Mouse (Mus musculus): ENCODE measurements at regions not wholly inside any gene's neighbourhood (a gene's known extent, or its start where the extent isn't known, plus 50 kb on each side); places are given as distances from the start of the nearest gene placed in this dataset.
"Not testable (repeated sequence)": the region's sequence is repeated elsewhere in the genome, so short reads cannot be mapped to it uniquely, and the experiment has no call there.

- no peak overlapping the region for H3K4me3 ChIP-seq (ENCODE audit: control insufficient read depth, low read depth, low read length)
- no peak for TF ChIP-seq POLR2A (IDR thresholded peaks at IDR 0.05; ENCODE audit: control insufficient read depth, low read depth, low read length)
- TF ChIP-seq CTCF (IDR thresholded peaks at IDR 0.05; ENCODE audit: control insufficient read depth, insufficient read depth, insufficient replicate concordance, low read depth, low read length), result no peak
- H3K4me1 ChIP-seq (ENCODE audit: control insufficient read depth, insufficient read depth, low read length), result no peaks in the 10 kb centered on the region
- no peak overlapping the region for H3K27ac ChIP-seq (ENCODE audit: control insufficient read depth, insufficient read depth, low read depth, low read length)
- no peaks in the 10 kb centered on the region for H3K27me3 ChIP-seq (ENCODE audit: control insufficient read depth, insufficient read depth, low read length)
- no peaks in the 10 kb centered on the region for H3K36me3 ChIP-seq (ENCODE audit: control insufficient read depth, insufficient read depth, low read length)
These were observed 253.4 kb upstream of the Kcnj3 start for GRCm38 (mm10) chr2:55182416-55182815.

GRCm38 (mm10) chr2:55206891-55207290 lies 228.9 kb upstream of the Kcnj3 start:
- no peak for TF ChIP-seq POLR2A (IDR thresholded peaks at IDR 0.05; ENCODE audit: control insufficient read depth, low read depth, low read length)
- Histone ChIP-seq H3K4me3 (ENCODE audit: control insufficient read depth, low read depth, low read length) (no peak overlapping the region), H3K27me3 (ENCODE audit: control insufficient read depth, insufficient read depth, low read length) (no peaks in the 10 kb centered on the region), H3K36me3 (ENCODE audit: control insufficient read depth, insufficient read depth, low read length) (no peaks in the 10 kb centered on the region), H3K27ac (ENCODE audit: control insufficient read depth, insufficient read depth, low read depth, low read length) (no peak overlapping the region), H3K4me1 (ENCODE audit: control insufficient read depth, insufficient read depth, low read length) (no peaks in the 10 kb centered on the region)

- Histone ChIP-seq H3K27ac (ENCODE audit: control insufficient read depth, insufficient read depth, low read depth, low read length) (no peak overlapping the region), H3K36me3 (ENCODE audit: control insufficient read depth, insufficient read depth, low read length) (no peaks in the 10 kb centered on the region), H3K27me3 (ENCODE audit: control insufficient read depth, insufficient read depth, low read length) (no peaks in the 10 kb centered on the region), H3K4me3 (ENCODE audit: control insufficient read depth, low read depth, low read length) (no peak overlapping the region), H3K4me1 (ENCODE audit: control insufficient read depth, insufficient read depth, low read length) (no peaks in the 10 kb centered on the region)
- TF ChIP-seq CTCF (IDR thresholded peaks at IDR 0.05; ENCODE audit: control insufficient read depth, insufficient read depth, insufficient replicate concordance, low read depth, low read length) (no peak), POLR2A (IDR thresholded peaks at IDR 0.05; ENCODE audit: control insufficient read depth, low read depth, low read length) (no peak)
These were observed 227.2 kb upstream of the Kcnj3 start for GRCm38 (mm10) chr2:55208620-55209019.

- no peaks in the 10 kb centered on the region for H3K4me1 ChIP-seq (ENCODE audit: control insufficient read depth, insufficient read depth, low read length)
- no peak overlapping the region for H3K4me3 ChIP-seq (ENCODE audit: control insufficient read depth, low read depth, low read length)
- no peaks in the 10 kb centered on the region for H3K27me3 ChIP-seq (ENCODE audit: control insufficient read depth, insufficient read depth, low read length)
- H3K36me3 ChIP-seq (ENCODE audit: control insufficient read depth, insufficient read depth, low read length), result no peaks in the 10 kb centered on the region
- TF ChIP-seq CTCF (IDR thresholded peaks at IDR 0.05; ENCODE audit: control insufficient read depth, insufficient read depth, insufficient replicate concordance, low read depth, low read length) (no peak), POLR2A (IDR thresholded peaks at IDR 0.05; ENCODE audit: control insufficient read depth, low read depth, low read length) (no peak)
- H3K27ac ChIP-seq (ENCODE audit: control insufficient read depth, insufficient read depth, low read depth, low read length), result no peak overlapping the region
These were observed 225.9 kb upstream of the Kcnj3 start for GRCm38 (mm10) chr2:55209848-55210390.

DNA sequence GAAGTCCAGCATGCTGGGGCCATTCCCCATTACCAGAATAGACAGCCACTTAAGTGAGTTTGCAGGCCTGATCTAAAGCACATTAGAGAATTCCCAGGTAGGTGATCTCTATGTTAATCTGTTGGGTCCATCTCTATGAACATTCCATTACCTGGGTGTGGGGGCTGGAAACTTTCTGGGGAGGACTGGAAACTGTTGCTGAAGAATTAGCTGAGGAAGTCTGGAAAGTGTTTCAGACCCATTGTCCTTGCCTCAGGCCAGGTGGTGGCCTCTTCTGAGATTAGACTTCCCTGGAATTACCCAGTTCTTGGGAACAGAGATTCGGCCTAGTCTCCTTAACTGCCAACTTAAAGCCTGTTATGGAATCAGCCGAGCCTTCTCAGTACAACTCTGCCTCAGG lies 224.5 kb upstream of the Kcnj3 start:
- Histone ChIP-seq H3K36me3 (ENCODE audit: control insufficient read depth, insufficient read depth, low read length) (no peaks in the 10 kb centered on the region), H3K4me3 (ENCODE audit: control insufficient read depth, low read depth, low read length) (no peak overlapping the region), H3K4me1 (ENCODE audit: control insufficient read depth, insufficient read depth, low read length) (no peaks in the 10 kb centered on the region), H3K27me3 (ENCODE audit: control insufficient read depth, insufficient read depth, low read length) (no peaks in the 10 kb centered on the region), H3K27ac (ENCODE audit: control insufficient read depth, insufficient read depth, low read depth, low read length) (no peak overlapping the region)
- no peak for TF ChIP-seq CTCF (IDR thresholded peaks at IDR 0.05; ENCODE audit: control insufficient read depth, insufficient read depth, insufficient replicate concordance, low read depth, low read length)
- TF ChIP-seq POLR2A (IDR thresholded peaks at IDR 0.05; ENCODE audit: control insufficient read depth, low read depth, low read length), result no peak

GRCm38 (mm10) chr2:55222046-55222445 lies 213.7 kb upstream of the Kcnj3 start:
- Histone ChIP-seq H3K27ac (ENCODE audit: control insufficient read depth, insufficient read depth, low read depth, low read length) (no peak overlapping the region), H3K4me3 (ENCODE audit: control insufficient read depth, low read depth, low read length) (no peak overlapping the region), H3K36me3 (ENCODE audit: control insufficient read depth, insufficient read depth, low read length) (no peaks in the 10 kb centered on the region), H3K27me3 (ENCODE audit: control insufficient read depth, insufficient read depth, low read length) (no peaks in the 10 kb centered on the region), H3K4me1 (ENCODE audit: control insufficient read depth, insufficient read depth, low read length) (no peaks in the 10 kb centered on the region)
- no peak for TF ChIP-seq POLR2A (IDR thresholded peaks at IDR 0.05; ENCODE audit: control insufficient read depth, low read depth, low read length)
- TF ChIP-seq CTCF (IDR thresholded peaks at IDR 0.05; ENCODE audit: control insufficient read depth, insufficient read depth, insufficient replicate concordance, low read depth, low read length), result no peak

GRCm38 (mm10) chr2:55222741-55223140 lies 213.0 kb upstream of the Kcnj3 start:
- H3K27ac ChIP-seq (ENCODE audit: control insufficient read depth, insufficient read depth, low read depth, low read length); H3K36me3 ChIP-seq (ENCODE audit: control insufficient read depth, insufficient read depth, low read length); H3K4me3 ChIP-seq (ENCODE audit: control insufficient read depth, low read depth, low read length); H3K4me1 ChIP-seq (ENCODE audit: control insufficient read depth, insufficient read depth, low read length); H3K27me3 ChIP-seq (ENCODE audit: control insufficient read depth, insufficient read depth, low read length): not testable (repeated sequence)

GRCm38 (mm10) chr2:55228131-55228797 lies 207.5 kb upstream of the Kcnj3 start:
- Histone ChIP-seq H3K27ac (ENCODE audit: control insufficient read depth, insufficient read depth, low read depth, low read length) (no peak overlapping the region), H3K36me3 (ENCODE audit: control insufficient read depth, insufficient read depth, low read length) (no peaks in the 10 kb centered on the region), H3K4me3 (ENCODE audit: control insufficient read depth, low read depth, low read length) (no peak overlapping the region), H3K27me3 (ENCODE audit: control insufficient read depth, insufficient read depth, low read length) (no peaks in the 10 kb centered on the region), H3K4me1 (ENCODE audit: control insufficient read depth, insufficient read depth, low read length) (no peaks in the 10 kb centered on the region)
- no peak for TF ChIP-seq CTCF (IDR thresholded peaks at IDR 0.05; ENCODE audit: control insufficient read depth, insufficient read depth, insufficient replicate concordance, low read depth, low read length)

All from testis, adult 2 months (tissue).